Mouse (Mus musculus) activated CD4-positive, CD25-positive, alpha-beta regulatory T cell, adult 4 months (primary cell): Measurements from ENCODE around the gene Hapln4. TPM values are rescaled to one million over a fixed set of nuclear protein-coding genes. Genes with fewer than 3 reads are reported as not detected.

Source experiments
- ATAC-seq: one replicate; pipeline ENCODE4 v1.8.0; 2017
- polyA plus RNA-seq, 2 experiments: library from polyadenylated mRNA; unstranded; fragments of 100-300 nt; shearing (Covaris generic); gene quantifications; one replicate each; pipeline ENCODE4 v1.2.1; 2017

Gene Hapln4
- polyA plus RNA-seq, 2 experiments from 2014 or later: not detected

DNA sequence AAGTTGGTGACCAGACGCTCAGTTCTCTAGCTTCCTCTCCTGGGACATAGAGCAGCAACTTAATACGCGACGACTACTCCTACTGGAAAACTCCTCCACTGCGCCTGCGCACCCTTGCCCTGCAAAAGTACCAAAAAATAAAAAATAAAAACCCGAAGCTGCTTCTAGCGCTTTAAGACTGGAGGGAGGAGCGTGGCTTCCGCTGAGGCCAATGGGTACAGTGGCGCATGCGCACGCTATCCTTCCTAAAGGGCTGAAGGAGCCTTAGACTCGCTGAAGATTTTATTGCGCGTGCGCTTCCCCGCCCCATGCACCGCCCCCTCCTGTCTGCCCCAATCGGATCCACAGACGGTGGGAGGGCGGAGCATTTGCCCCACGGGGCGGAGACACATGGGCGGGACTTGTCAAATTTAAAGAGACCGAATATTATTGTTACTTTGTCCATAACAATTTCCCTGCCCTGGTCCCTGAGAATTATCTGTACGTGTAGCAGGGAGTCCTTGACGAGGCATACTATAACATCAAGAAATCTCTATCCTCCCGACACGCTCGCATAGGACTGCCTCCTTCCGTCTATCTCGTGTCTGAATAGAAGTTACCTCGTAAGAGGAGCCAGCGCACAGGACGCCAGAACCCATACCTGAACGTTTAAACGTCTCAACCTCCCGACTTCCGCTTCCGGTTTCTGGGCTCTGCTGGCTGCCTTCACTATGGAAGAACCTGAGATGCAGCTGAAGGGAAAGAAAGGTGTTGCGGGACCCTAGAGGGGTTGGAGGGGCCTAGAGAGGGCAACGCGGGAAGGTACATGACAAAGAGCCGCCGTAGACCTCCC, 56.0 kb downstream of the Hapln4 start, which contains the start of the genes Rfxank, Borcs8 and Mef2b:
TSS of gene Rfxank (minus strand) at position 129 of the 832 bp plus-strand sequence.
TSS of gene Borcs8 (plus strand) at position 474 of the 832 bp plus-strand sequence.
TSS of gene Mef2b (plus strand) at position 686 of the 832 bp plus-strand sequence.
- peak; percentile 90 for ATAC-seq

DNA sequence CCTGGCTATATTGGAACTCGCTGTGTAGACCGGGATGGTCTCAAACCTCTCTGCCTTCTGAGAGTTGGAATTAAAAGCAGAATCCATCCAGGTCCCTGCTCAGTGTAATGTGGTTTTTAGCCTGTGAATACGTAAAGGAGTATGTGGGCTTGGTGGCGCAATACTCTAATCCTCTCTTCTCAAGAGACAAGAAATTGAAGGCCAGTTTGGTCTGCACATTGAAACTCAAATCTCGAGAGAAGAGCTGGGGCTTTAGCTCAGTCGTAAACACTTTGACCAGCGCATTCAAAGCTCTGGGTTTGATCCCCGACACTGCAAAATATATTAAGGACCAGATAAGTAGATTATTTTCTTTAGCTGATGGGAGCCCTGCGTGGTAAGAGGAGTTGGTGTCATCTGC, 56.7 kb downstream of the Hapln4 start:
- no peak for ATAC-seq

Other genes with a start within 250 kb of the Hapln4 start
- gene Cilp2, start 195.8 kb upstream of the Hapln4 start, polyA plus RNA-seq: not detected
- gene Tssk6, start 181.3 kb upstream of the Hapln4 start, polyA plus RNA-seq: not detected
- gene Ndufa13, start 180.9 kb upstream of the Hapln4 start, polyA plus RNA-seq: 100 to 1,000 TPM; 231 to 276 TPM
- gene Yjefn3, start 180.7 kb upstream of the Hapln4 start, polyA plus RNA-seq: under 1 TPM in 1 of 2 experiments, not detected in 1; 0.82 TPM
- 10 to 100 TPM; 22.9 to 25.8 TPM for gene Gatad2a, start 87.1 kb upstream of the Hapln4 start, polyA plus RNA-seq
- gene Mau2, start 40.7 kb upstream of the Hapln4 start, polyA plus RNA-seq: 10 to 100 TPM; 36.4 to 50.1 TPM
- gene Sugp1, start 40.6 kb upstream of the Hapln4 start, polyA plus RNA-seq: 10 to 100 TPM; 45.0 to 46.4 TPM
- gene Tm6sf2, start 10.5 kb upstream of the Hapln4 start, polyA plus RNA-seq: under 1 TPM; 0.34 to 0.69 TPM
- gene Ncan, start 37.4 kb downstream of the Hapln4 start, polyA plus RNA-seq: not detected
- 10 to 100 TPM; 34.3 to 56.0 TPM for gene Nr2c2ap, start 47.9 kb downstream of the Hapln4 start, polyA plus RNA-seq
- 10 to 100 TPM; 36.2 to 58.5 TPM for gene Rfxank, start 55.7 kb downstream of the Hapln4 start, polyA plus RNA-seq
- 100 to 1,000 TPM in 1 of 2 experiments, 10 to 100 TPM in 1; 98.5 to 112 TPM for gene Borcs8, start 56.0 kb downstream of the Hapln4 start, polyA plus RNA-seq
- not detected for gene Mef2b, start 56.3 kb downstream of the Hapln4 start, polyA plus RNA-seq
- 10 to 100 TPM; 17.4 to 27.3 TPM for gene Tmem161a, start 88.9 kb downstream of the Hapln4 start, polyA plus RNA-seq
- 1 to 10 TPM; 4.9 to 6.3 TPM for gene Slc25a42, start 128.8 kb downstream of the Hapln4 start, polyA plus RNA-seq
- gene Sugp2, start 150.8 kb downstream of the Hapln4 start, polyA plus RNA-seq: 10 to 100 TPM; 18.7 to 23.3 TPM
- gene Armc6, start 151.0 kb downstream of the Hapln4 start, polyA plus RNA-seq: 1 to 10 TPM; 6.6 to 7.6 TPM
- under 1 TPM in 1 of 2 experiments, not detected in 1; 0.66 TPM for gene Homer3, start 199.4 kb downstream of the Hapln4 start, polyA plus RNA-seq
- gene Ddx49, start 219.0 kb downstream of the Hapln4 start, polyA plus RNA-seq: 10 to 100 TPM; 44.3 to 46.8 TPM
- 100 to 1,000 TPM; 312 to 332 TPM for gene Cope, start 219.1 kb downstream of the Hapln4 start, polyA plus RNA-seq
- gene Cers1, start 232.3 kb downstream of the Hapln4 start, polyA plus RNA-seq: not detected
- under 1 TPM in 1 of 2 experiments, not detected in 1; 0.79 TPM for gene Gdf1, start 246.4 kb downstream of the Hapln4 start, polyA plus RNA-seq